Mouse (Mus musculus) layer of hippocampus, postnatal 25 days (tissue): ENCODE results near the gene Btbd9. TPM values are rescaled to one million over a fixed set of nuclear protein-coding genes. Genes with fewer than 3 reads are reported as not detected.
"Not testable (repeated sequence)": the region's sequence is repeated elsewhere in the genome, so short reads cannot be mapped to it uniquely, and the experiment has no call there.

Experiments used
- DNase-seq, 2 experiments: peaks; one replicate each; pipeline ENCODE4 v3.0.0; 2022; ENCODE audit warnings: mixed read lengths in 2 of 2, low spot score in 1 of 2; ENCODE audit errors: extremely low spot score in 1 of 2
- total RNA-seq, 2 experiments: library from RNA; stranded (reverse); gene quantifications; 2 replicates each; pipeline ENCODE4 v1.2.3; 2021

Gene Btbd9
- total RNA-seq, 2 experiments from 2014 or later = 138 to 162 TPM

GRCm38 (mm10) chr17:30563484-30564075 lies 12.7 kb downstream of the Btbd9 start:
- no peak for DNase-seq

GRCm38 (mm10) chr17:30562770-30563169 lies 13.5 kb downstream of the Btbd9 start:
- no peak for DNase-seq

- peak in 1 of 2 experiments; percentile 77 for DNase-seq
Observed at GRCm38 (mm10) chr17:30559536-30559935, 16.8 kb downstream of the Btbd9 start.

GRCm38 (mm10) chr17:30558623-30559022 lies 17.7 kb downstream of the Btbd9 start:
- DNase-seq = no peak

GRCm38 (mm10) chr17:30556512-30556911 lies 19.8 kb downstream of the Btbd9 start:
- no peak for DNase-seq

GRCm38 (mm10) chr17:30553027-30553937 lies 23.0 kb downstream of the Btbd9 start:
- DNase-seq = no peak

- no peak for DNase-seq
Observed at GRCm38 (mm10) chr17:30550774-30551107, 25.5 kb downstream of the Btbd9 start.

- DNase-seq = no peak
Observed at GRCm38 (mm10) chr17:30549899-30550773, 26.2 kb downstream of the Btbd9 start.

- peak; percentile 67 to 68 for DNase-seq
Observed at GRCm38 (mm10) chr17:30539098-30539497, 37.2 kb downstream of the Btbd9 start.

GRCm38 (mm10) chr17:30536651-30537050 lies 39.6 kb downstream of the Btbd9 start:
- no peak for DNase-seq

GRCm38 (mm10) chr17:30533098-30533497 lies 43.2 kb downstream of the Btbd9 start:
- no peak for DNase-seq

GRCm38 (mm10) chr17:30530542-30530940 lies 45.7 kb downstream of the Btbd9 start:
- no peak for DNase-seq

- DNase-seq = no peak
Observed at GRCm38 (mm10) chr17:30529632-30530541, 46.4 kb downstream of the Btbd9 start.

GRCm38 (mm10) chr17:30525405-30526295 lies 50.6 kb downstream of the Btbd9 start:
- no peak for DNase-seq

GRCm38 (mm10) chr17:30524451-30524850 lies 51.8 kb downstream of the Btbd9 start:
- peak in 1 of 2 experiments; percentile 53 for DNase-seq

- no peak for DNase-seq
Observed at GRCm38 (mm10) chr17:30523783-30524182, 52.5 kb downstream of the Btbd9 start.

GRCm38 (mm10) chr17:30522406-30523078 lies 53.7 kb downstream of the Btbd9 start:
- DNase-seq = no peak

- DNase-seq = not testable (repeated sequence)
Observed at GRCm38 (mm10) chr17:30519172-30519512, 57.1 kb downstream of the Btbd9 start.
